Mouse (Mus musculus) lung, postnatal 0 days (tissue): ENCODE data around the gene Fam160a1.

Experiments used
- CTCF ChIP-seq: IDR thresholded peaks from 2 replicates; pipeline ENCODE4 v1.5.1; 2016; ENCODE audit warnings: antibody characterized with exemption, mild to moderate bottlenecking
- EP300 ChIP-seq: IDR thresholded peaks from 2 replicates; pipeline ENCODE4 v1.6.1; 2016; ENCODE audit warnings: antibody characterized with exemption, mild to moderate bottlenecking, control low read depth

- TF ChIP-seq CTCF (no peak), EP300 (no peak)
Measured at GRCm38 (mm10) chr3:85634389-85635125, 182.5 kb downstream of the Fam160a1 start.
